Mouse (Mus musculus): ENCODE data around the gene Flcn.

GRCm38 (mm10) chr11:59760796-59761195 lies 49.0 kb downstream of the Flcn start:
- TF ChIP-seq TAL1 (IDR thresholded peaks at IDR 0.05; ENCODE audit: low read length) (no peak), GATA1 (IDR thresholded peaks at IDR 0.05; ENCODE audit: low read length) (no peak)
